ENCODE assay signal across 9 mouse cellular contexts in genomic region chr6:90450697-90451096, GRCm38 (mm10). TPM values are rescaled to one million over a fixed set of nuclear protein-coding genes. Genes with fewer than 3 reads are reported as not detected.
DNase-seq lines count a peak whose midpoint lies in the region; ATAC-seq lines count a peak whose summit lies in the region.
"Had no signal": no experiment of that assay in that cellular context is flagged by ENCODE, and none has a peak within 500 bp of the region (broad histone marks: within the 10 kb centered on the region; RNA-seq: fewer than 3 reads in every experiment).

No protein-coding gene starts in this region.

- H3K27me3 ChIP-seq in heart, embryonic 15.5 days = 0 out of 2 replicates have a peak, but pooled peaks cover 4% of the 10 kb centered on the region
- H3K27me3 ChIP-seq: liver, embryonic 13.5 days had no signal

- DNase-seq in layer of hippocampus, adult 9-11 months = peak; percentile 41
- no peak for DNase-seq in layer of hippocampus, adult 8-10 months (ENCODE audit: low spot score in 2 of 2)
- DNase-seq in cerebellum, adult 9-11 months = peak; percentile 50
- DNase-seq in layer of hippocampus, postnatal 14 days (ENCODE audit: low spot score in 2 of 2) = peak; percentile 25 to 49
- no peak for DNase-seq in urinary bladder, adult 18-20 months (ENCODE audit: low spot score in 2 of 2)
- no peak for DNase-seq in embryo, embryonic 11 days
- DNase-seq: liver, embryonic 13.5 days had no signal

- ATAC-seq in heart, embryonic 15.5 days (replicated peaks; ENCODE audit: insufficient number of reproducible peaks, insufficient read depth, low FRiP score, low read depth) = peak; percentile 54; the same call in 1 of the 2 replicates
- ATAC-seq in megakaryocyte, adult 5-6 weeks (ENCODE audit: poor library complexity, severe bottlenecking) = no peak

- H3K9ac ChIP-seq in heart, embryonic 15.5 days = no peak overlapping the region
- H3K9ac ChIP-seq: liver, embryonic 13.5 days had no signal

- no peaks in the 10 kb centered on the region for H3K9me3 ChIP-seq in heart, embryonic 15.5 days (replicated peaks)
- H3K9me3 ChIP-seq: liver, embryonic 13.5 days had no signal

- 62% methylated on average over 5 of the region's 5 CpGs for WGBS in heart, embryonic 15.5 days

- peaks cover 9% of the 10 kb centered on the region for H3K4me1 ChIP-seq in heart, embryonic 15.5 days (replicated peaks)
- H3K4me1 ChIP-seq: liver, embryonic 13.5 days had no signal

- H3K4me2 ChIP-seq in heart, embryonic 15.5 days = no peak overlapping the region
- H3K4me2 ChIP-seq: liver, embryonic 13.5 days had no signal

- no peak overlapping the region for H3K4me3 ChIP-seq in heart, embryonic 15.5 days
- H3K4me3 ChIP-seq: liver, embryonic 13.5 days had no signal

- H3K27ac ChIP-seq in heart, embryonic 15.5 days = 0 out of 2 replicates have a peak overlapping the region, but pooled peaks have one; percentile 14
- H3K27ac ChIP-seq: liver, embryonic 13.5 days had no signal

- no peaks in the 10 kb centered on the region for H3K36me3 ChIP-seq in heart, embryonic 15.5 days
- H3K36me3 ChIP-seq: liver, embryonic 13.5 days had no signal

RNA-seq across cellular contexts. Expression of gene Klf15, which starts 11.7 kb away (rescaled TPM):
- 10 to 100 TPM; 29.8 to 38.5 (median 34.8) TPM for total RNA-seq in layer of hippocampus, adult 8-10 months (2022)
- polyA plus RNA-seq in heart, embryonic 15.5 days (2015; fragmentation: Nextera tagmentation; extraction: Ambion mirVana) = 22.5 and 22.8 TPM in 2 replicates
- total RNA-seq in layer of hippocampus, postnatal 14 days (2021) = 10 to 100 TPM; 25.5 to 28.5 TPM
- not detected in 2 replicates for total RNA-seq in megakaryocyte, adult 5-6 weeks (2015)
- total RNA-seq in megakaryocyte, adult 5-6 weeks (2017) = not detected in 2 replicates

RNA-seq across cellular contexts. Expression of gene Cfap100, which starts 22.1 kb away (rescaled TPM):
- 10 to 100 TPM; 12.1 to 18.5 (median 13.7) TPM for total RNA-seq in layer of hippocampus, adult 8-10 months (2022)
- polyA plus RNA-seq in heart, embryonic 15.5 days (2015; fragmentation: Nextera tagmentation; extraction: Ambion mirVana) = 0.32 and 0.42 TPM in 2 replicates
- 10 to 100 TPM in 1 of 2 experiments, 1 to 10 TPM in 1; 9.8 to 10.4 TPM for total RNA-seq in layer of hippocampus, postnatal 14 days (2021)
- not detected in 2 replicates for total RNA-seq in megakaryocyte, adult 5-6 weeks (2015)
- not detected in 2 replicates for total RNA-seq in megakaryocyte, adult 5-6 weeks (2017)
- polyA plus RNA-seq: liver, embryonic 13.5 days had no signal

RNA-seq across cellular contexts. Expression of gene Aldh1l1, which starts 35.5 kb away (rescaled TPM):
- total RNA-seq in layer of hippocampus, adult 8-10 months (2022) = 10 to 100 TPM; 40.8 to 52.0 (median 45.5) TPM
- polyA plus RNA-seq in heart, embryonic 15.5 days (2015; fragmentation: Nextera tagmentation; extraction: Ambion mirVana) = 1.8 and 3.6 TPM in 2 replicates
- 10 to 100 TPM; 42.9 to 45.0 TPM for total RNA-seq in layer of hippocampus, postnatal 14 days (2021)
- 0.31 and 0.68 TPM in 2 replicates for total RNA-seq in megakaryocyte, adult 5-6 weeks (2015)
- total RNA-seq in megakaryocyte, adult 5-6 weeks (2017) = 0.45 and 0.55 TPM in 2 replicates

Comparison
In these comparisons a context has a peak if more than half of its experiments do, and no peak if none do; other contexts are left out.
1. DNase-seq: peak in layer of hippocampus, adult 9-11 months (single experiment), cerebellum, adult 9-11 months (single experiment) and layer of hippocampus, postnatal 14 days (2 of 2); none in layer of hippocampus, adult 8-10 months (0 of 2), urinary bladder, adult 18-20 months (0 of 2) and embryo, embryonic 11 days (single experiment).
2. RNA of gene Klf15, which starts 11.7 kb away (total RNA-seq): 29.8 to 38.5 TPM in layer of hippocampus, adult 8-10 months and 25.5 to 28.5 TPM in layer of hippocampus, postnatal 14 days; not detected in megakaryocyte, adult 5-6 weeks; every median in the first group is over 10 times any median in the second.
3. RNA of gene Cfap100, which starts 22.1 kb away (total RNA-seq): 12.1 to 18.5 TPM in layer of hippocampus, adult 8-10 months and 9.8 to 10.4 TPM in layer of hippocampus, postnatal 14 days; not detected in megakaryocyte, adult 5-6 weeks; every median in the first group is over 10 times any median in the second.
4. RNA of gene Aldh1l1, which starts 35.5 kb away (total RNA-seq): 40.8 to 52.0 TPM in layer of hippocampus, adult 8-10 months and 42.9 to 45.0 TPM in layer of hippocampus, postnatal 14 days; 0.31 to 0.68 TPM in megakaryocyte, adult 5-6 weeks; every median in the first group is over 10 times any median in the second.